Mouse (Mus musculus): ENCODE data around the gene Gjb1. TPM values are rescaled to one million over a fixed set of nuclear protein-coding genes. Genes with fewer than 3 reads are reported as not detected.
A peak's percentile ranks its signal among the peaks of the same experiment; 100 is the strongest.
"Not testable (repeated sequence)": the region's sequence is repeated elsewhere in the genome, so short reads cannot be mapped to it uniquely, and the experiment has no call there.

The Gjb1 gene
- polyA plus RNA-seq, 1 experiment = 88.8 TPM

- TF ChIP-seq CTCF (IDR thresholded peaks at IDR 0.05; ENCODE audit: extremely low read depth, insufficient read length, insufficient replicate concordance, low read depth, low read length) (no peak), POLR2A (IDR thresholded peaks at IDR 0.05; ENCODE audit: low read depth, low read length) (no peak)
- Histone ChIP-seq H3K27ac (ENCODE audit: insufficient read depth, low read depth, low read length) (no peak overlapping the region), H3K36me3 (ENCODE audit: control insufficient read depth, insufficient read depth, low read length) (no peaks in the 10 kb centered on the region), H3K4me1 (ENCODE audit: control insufficient read depth, insufficient read depth, insufficient read length, low read length) (no peaks in the 10 kb centered on the region), H3K4me3 (ENCODE audit: low read depth, low read length) (no peak overlapping the region), H3K27me3 (ENCODE audit: control insufficient read depth, insufficient read depth, low read length) (no peaks in the 10 kb centered on the region)
- 84% methylated on average over 2 of the region's 2 CpGs for WGBS
Observed at GRCm38 (mm10) chrX:101345456-101345855, 30.7 kb upstream of the Gjb1 start.

GRCm38 (mm10) chrX:101346475-101346874 is 29.7 kb upstream of the Gjb1 start:
- no peak overlapping the region for H3K4me3 ChIP-seq (ENCODE audit: low read depth, low read length)

GRCm38 (mm10) chrX:101351188-101351587 is 25.0 kb upstream of the Gjb1 start:
- no peaks in the 10 kb centered on the region for H3K36me3 ChIP-seq (ENCODE audit: control insufficient read depth, insufficient read depth, low read length)
- H3K27ac ChIP-seq (ENCODE audit: insufficient read depth, low read depth, low read length) = no peak overlapping the region
- H3K4me3 ChIP-seq (ENCODE audit: low read depth, low read length) = no peak overlapping the region
- TF ChIP-seq POLR2A (IDR thresholded peaks at IDR 0.05; ENCODE audit: low read depth, low read length) (no peak), CTCF (IDR thresholded peaks at IDR 0.05; ENCODE audit: extremely low read depth, insufficient read length, insufficient replicate concordance, low read depth, low read length) (no peak)
- WGBS = 26% methylated on average over 4 of the region's 4 CpGs
- H3K27me3 ChIP-seq (ENCODE audit: control insufficient read depth, insufficient read depth, low read length) = no peaks in the 10 kb centered on the region
- H3K4me1 ChIP-seq (ENCODE audit: control insufficient read depth, insufficient read depth, insufficient read length, low read length) = no peaks in the 10 kb centered on the region

More at GRCm38 (mm10) chrX:101346475-101346874, 29.7 kb upstream of the Gjb1 start:
- 61% methylated on average over 4 of the region's 4 CpGs for WGBS
- Histone ChIP-seq H3K27me3 (ENCODE audit: control insufficient read depth, insufficient read depth, low read length) (no peaks in the 10 kb centered on the region), H3K36me3 (ENCODE audit: control insufficient read depth, insufficient read depth, low read length) (no peaks in the 10 kb centered on the region), H3K27ac (ENCODE audit: insufficient read depth, low read depth, low read length) (no peak overlapping the region), H3K4me1 (ENCODE audit: control insufficient read depth, insufficient read depth, insufficient read length, low read length) (no peaks in the 10 kb centered on the region)
- TF ChIP-seq CTCF (IDR thresholded peaks at IDR 0.05; ENCODE audit: extremely low read depth, insufficient read length, insufficient replicate concordance, low read depth, low read length) (no peak), POLR2A (IDR thresholded peaks at IDR 0.05; ENCODE audit: low read depth, low read length) (no peak)

- not testable (repeated sequence) for H3K4me3 ChIP-seq (ENCODE audit: low read depth, low read length); H3K27me3 ChIP-seq (ENCODE audit: control insufficient read depth, insufficient read depth, low read length); H3K36me3 ChIP-seq (ENCODE audit: control insufficient read depth, insufficient read depth, low read length); H3K27ac ChIP-seq (ENCODE audit: insufficient read depth, low read depth, low read length); H3K4me1 ChIP-seq (ENCODE audit: control insufficient read depth, insufficient read depth, insufficient read length, low read length)
- TF ChIP-seq CTCF (IDR thresholded peaks at IDR 0.05; ENCODE audit: extremely low read depth, insufficient read length, insufficient replicate concordance, low read depth, low read length) = peak; percentile 21; the same call in 1 of the 2 replicates
- WGBS = 79% methylated on average over 4 of the region's 4 CpGs
Observed at GRCm38 (mm10) chrX:101358902-101359301, 17.3 kb upstream of the Gjb1 start.

DNA sequence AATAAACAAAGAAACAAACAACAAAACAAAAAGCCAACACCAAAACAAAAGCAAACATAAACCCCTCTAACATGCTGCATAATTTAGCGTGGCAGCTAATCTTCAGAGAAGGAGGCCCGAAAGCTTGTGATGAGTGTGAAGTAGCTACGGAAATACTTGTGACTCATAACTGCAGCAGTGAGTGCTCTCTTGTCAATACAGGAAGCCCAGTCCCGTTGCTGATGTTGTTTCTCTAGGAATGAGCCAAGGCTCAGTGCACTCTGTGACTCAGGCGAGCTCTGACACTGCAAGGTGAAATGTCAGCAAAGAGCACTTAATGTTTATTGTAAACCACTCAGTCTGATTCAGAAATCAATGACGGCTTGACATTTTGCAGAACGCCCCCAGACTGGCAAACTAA is 7.2 kb upstream of the Gjb1 start:
- WGBS = 70% methylated on average over 7 of the region's 7 CpGs
- Histone ChIP-seq H3K36me3 (ENCODE audit: control insufficient read depth, insufficient read depth, low read length) (no peaks in the 10 kb centered on the region), H3K27me3 (ENCODE audit: control insufficient read depth, insufficient read depth, low read length) (no peaks in the 10 kb centered on the region), H3K4me1 (ENCODE audit: control insufficient read depth, insufficient read depth, insufficient read length, low read length) (no peaks in the 10 kb centered on the region), H3K4me3 (ENCODE audit: low read depth, low read length) (no peak overlapping the region), H3K27ac (ENCODE audit: insufficient read depth, low read depth, low read length) (no peak overlapping the region)
- no peak for TF ChIP-seq CTCF (IDR thresholded peaks at IDR 0.05; ENCODE audit: extremely low read depth, insufficient read length, insufficient replicate concordance, low read depth, low read length)
- no peak for TF ChIP-seq POLR2A (IDR thresholded peaks at IDR 0.05; ENCODE audit: low read depth, low read length)

DNA sequence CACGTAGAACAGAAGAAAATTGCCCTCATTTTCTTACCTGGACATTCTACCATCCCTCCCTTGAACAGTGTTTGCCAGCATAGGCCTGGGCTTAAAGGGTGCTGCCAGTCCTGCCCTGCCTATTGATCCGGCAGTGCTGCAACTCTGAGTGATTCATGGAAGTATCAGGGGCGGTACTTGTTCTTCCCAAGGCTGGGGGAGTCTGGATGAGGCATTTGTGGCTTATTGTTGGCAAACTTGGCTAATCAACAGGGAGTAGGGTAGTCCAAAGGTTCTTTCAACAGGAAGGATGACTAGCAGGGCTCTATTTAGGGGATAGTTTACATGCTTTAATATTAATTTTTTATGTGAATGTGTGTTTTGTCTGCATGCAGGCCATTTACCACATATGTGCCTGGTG is 5.6 kb upstream of the Gjb1 start:
- Histone ChIP-seq H3K27ac (ENCODE audit: insufficient read depth, low read depth, low read length) (no peak overlapping the region), H3K4me3 (ENCODE audit: low read depth, low read length) (no peak overlapping the region), H3K27me3 (ENCODE audit: control insufficient read depth, insufficient read depth, low read length) (no peaks in the 10 kb centered on the region), H3K4me1 (ENCODE audit: control insufficient read depth, insufficient read depth, insufficient read length, low read length) (no peaks in the 10 kb centered on the region; the same call in 1 of the 2 replicates), H3K36me3 (ENCODE audit: control insufficient read depth, insufficient read depth, low read length) (no peaks in the 10 kb centered on the region)
- TF ChIP-seq POLR2A (IDR thresholded peaks at IDR 0.05; ENCODE audit: low read depth, low read length) (no peak), CTCF (IDR thresholded peaks at IDR 0.05; ENCODE audit: extremely low read depth, insufficient read length, insufficient replicate concordance, low read depth, low read length) (no peak)
- WGBS = 50% methylated on average over 3 of the region's 3 CpGs

- no peak for TF ChIP-seq CTCF (IDR thresholded peaks at IDR 0.05; ENCODE audit: extremely low read depth, insufficient read length, insufficient replicate concordance, low read depth, low read length)
- no peak for TF ChIP-seq POLR2A (IDR thresholded peaks at IDR 0.05; ENCODE audit: low read depth, low read length)
- WGBS = 89% methylated on average over 5 of the region's 5 CpGs
- no peak overlapping the region for H3K4me3 ChIP-seq (ENCODE audit: low read depth, low read length)
- H3K27me3 ChIP-seq (ENCODE audit: control insufficient read depth, insufficient read depth, low read length) = no peaks in the 10 kb centered on the region
- H3K4me1 ChIP-seq (ENCODE audit: control insufficient read depth, insufficient read depth, insufficient read length, low read length) = no peaks in the 10 kb centered on the region; the same call in 1 of the 2 replicates
- H3K36me3 ChIP-seq (ENCODE audit: control insufficient read depth, insufficient read depth, low read length) = no peaks in the 10 kb centered on the region
- no peak overlapping the region for H3K27ac ChIP-seq (ENCODE audit: insufficient read depth, low read depth, low read length)
Observed at GRCm38 (mm10) chrX:101372946-101373345, 3.2 kb upstream of the Gjb1 start.

- H3K4me3 ChIP-seq (ENCODE audit: low read depth, low read length) = peak overlapping the region; percentile 58
- 23% methylated on average over 4 of the region's 4 CpGs for WGBS
- TF ChIP-seq POLR2A (IDR thresholded peaks at IDR 0.05; ENCODE audit: low read depth, low read length) (peak; percentile 57; the same call in 1 of the 2 replicates), CTCF (IDR thresholded peaks at IDR 0.05; ENCODE audit: extremely low read depth, insufficient read length, insufficient replicate concordance, low read depth, low read length) (no peak)
- H3K27ac ChIP-seq (ENCODE audit: insufficient read depth, low read depth, low read length) = peak overlapping the region; percentile 89
- no peaks in the 10 kb centered on the region; the same call in 1 of the 2 replicates for H3K4me1 ChIP-seq (ENCODE audit: control insufficient read depth, insufficient read depth, insufficient read length, low read length)
- H3K36me3 ChIP-seq (ENCODE audit: control insufficient read depth, insufficient read depth, low read length) = no peaks in the 10 kb centered on the region
- no peaks in the 10 kb centered on the region for H3K27me3 ChIP-seq (ENCODE audit: control insufficient read depth, insufficient read depth, low read length)
Observed at GRCm38 (mm10) chrX:101377076-101377475, 898 bp downstream of the Gjb1 start.

Measured in small intestine, adult 2 months (tissue).